Mouse (Mus musculus): ENCODE results near the gene Fgfr2.

The Fgfr2 gene

DNA sequence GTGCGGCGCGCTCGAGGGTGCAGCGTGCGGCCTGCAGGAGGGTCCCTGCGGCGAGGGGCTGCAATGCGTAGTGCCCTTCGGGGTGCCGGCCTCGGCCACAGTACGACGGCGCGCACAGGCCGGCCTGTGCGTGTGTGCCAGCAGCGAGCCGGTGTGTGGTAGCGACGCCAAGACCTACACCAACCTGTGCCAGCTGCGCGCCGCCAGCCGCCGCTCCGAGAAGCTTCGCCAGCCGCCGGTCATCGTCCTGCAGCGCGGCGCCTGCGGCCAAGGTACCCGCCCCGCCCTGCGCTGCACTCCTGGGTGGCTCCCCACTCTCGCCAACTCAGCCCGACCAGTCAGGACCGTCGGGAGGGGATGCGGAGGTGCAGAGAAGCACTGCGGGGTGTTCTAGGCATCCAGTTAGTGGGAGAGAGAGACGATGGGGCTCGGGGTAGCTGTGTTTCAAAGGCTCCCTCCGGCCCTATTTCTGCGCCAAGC is 2186.6 kb downstream of the Fgfr2 start:
- Histone ChIP-seq H3K36me3 (ENCODE audit: insufficient read depth, low read length) (no peaks in the 10 kb centered on the region), H3K9me3 (ENCODE audit: low read length) (no peaks in the 10 kb centered on the region), H3K4me3 (replicated peaks; ENCODE audit: low read length) (peak overlapping the region; percentile 81), H3K27me3 (ENCODE audit: insufficient read depth, low read length) (peaks cover 81% of the 10 kb centered on the region), H3K4me1 (replicated peaks; ENCODE audit: low read depth, low read length) (peaks cover 46% of the 10 kb centered on the region)
- no peak for TF ChIP-seq POU5F1 (IDR thresholded peaks at IDR 0.05; ENCODE audit: borderline replicate concordance, low read length)
- no peak for TF ChIP-seq CTCF (conservative IDR thresholded peaks at IDR 0.05; ENCODE audit: low read length)
- TF ChIP-seq NANOG (IDR thresholded peaks at IDR 0.05; ENCODE audit: borderline replicate concordance, low read length) = no peak

- peaks cover 40% of the 10 kb centered on the region for H3K4me1 ChIP-seq (replicated peaks; ENCODE audit: low read depth, low read length)
- peak within 1 kb of the TSS; percentile 81 for H3K4me3 ChIP-seq (replicated peaks; ENCODE audit: low read length)
- no peaks in the 10 kb centered on the region for H3K36me3 ChIP-seq (ENCODE audit: insufficient read depth, low read length)
- H3K9me3 ChIP-seq (ENCODE audit: low read length) = no peaks in the 10 kb centered on the region
- TF ChIP-seq CTCF (conservative IDR thresholded peaks at IDR 0.05; ENCODE audit: low read length) = no peak
- H3K27me3 ChIP-seq (ENCODE audit: insufficient read depth, low read length) = peaks cover 80% of the 10 kb centered on the region
Measured at GRCm38 (mm10) chr7:130935793-130936471, 2187.2 kb downstream of the Fgfr2 start, which contains the start of gene Htra1. Gene Htra1, plus strand, starts transcription at chr7:130936111.

DNA sequence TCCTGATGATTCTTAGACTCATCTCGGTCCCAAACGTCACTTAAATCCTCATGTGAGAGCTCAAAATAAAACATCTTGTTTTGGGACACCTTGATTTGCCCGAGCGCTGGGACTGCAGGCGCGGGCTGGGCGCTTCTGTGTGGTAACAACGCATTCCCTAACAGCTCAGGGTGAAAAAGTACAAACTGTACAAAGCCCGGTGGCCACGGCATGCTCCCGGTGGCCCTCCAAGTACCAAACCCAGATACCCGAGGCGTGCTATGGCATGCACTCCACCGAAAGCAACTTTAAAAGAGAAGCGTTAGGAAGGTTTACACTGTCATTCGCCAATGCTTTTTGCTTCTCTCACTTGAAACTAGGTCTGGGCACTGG is 2187.7 kb downstream of the Fgfr2 start:
- peak overlapping the region; percentile 81 for H3K4me3 ChIP-seq (replicated peaks; ENCODE audit: low read length)
- H3K36me3 ChIP-seq (ENCODE audit: insufficient read depth, low read length) = no peaks in the 10 kb centered on the region
- no peaks in the 10 kb centered on the region for H3K9me3 ChIP-seq (ENCODE audit: low read length)
- peaks cover 78% of the 10 kb centered on the region for H3K27me3 ChIP-seq (ENCODE audit: insufficient read depth, low read length)
- H3K4me1 ChIP-seq (replicated peaks; ENCODE audit: low read depth, low read length) = peaks cover 36% of the 10 kb centered on the region
- TF ChIP-seq POU5F1 (IDR thresholded peaks at IDR 0.05; ENCODE audit: borderline replicate concordance, low read length) = no peak
- no peak for TF ChIP-seq CTCF (conservative IDR thresholded peaks at IDR 0.05; ENCODE audit: low read length)
- no peak for TF ChIP-seq NANOG (IDR thresholded peaks at IDR 0.05; ENCODE audit: borderline replicate concordance, low read length)

- peaks cover 40% of the 10 kb centered on the region for H3K4me1 ChIP-seq (replicated peaks; ENCODE audit: low read depth, low read length)
- no peaks in the 10 kb centered on the region for H3K36me3 ChIP-seq (ENCODE audit: insufficient read depth, low read length)
- H3K27me3 ChIP-seq (ENCODE audit: insufficient read depth, low read length) = peaks cover 73% of the 10 kb centered on the region
- H3K9me3 ChIP-seq (ENCODE audit: low read length) = no peaks in the 10 kb centered on the region
- TF ChIP-seq NANOG (IDR thresholded peaks at IDR 0.05; ENCODE audit: borderline replicate concordance, low read length) (no peak), CTCF (conservative IDR thresholded peaks at IDR 0.05; ENCODE audit: low read length) (no peak), POU5F1 (IDR thresholded peaks at IDR 0.05; ENCODE audit: borderline replicate concordance, low read length) (no peak)
- no peak overlapping the region for H3K4me3 ChIP-seq (replicated peaks; ENCODE audit: low read length)
Measured at GRCm38 (mm10) chr7:130934654-130935053, 2188.5 kb downstream of the Fgfr2 start.

DNA sequence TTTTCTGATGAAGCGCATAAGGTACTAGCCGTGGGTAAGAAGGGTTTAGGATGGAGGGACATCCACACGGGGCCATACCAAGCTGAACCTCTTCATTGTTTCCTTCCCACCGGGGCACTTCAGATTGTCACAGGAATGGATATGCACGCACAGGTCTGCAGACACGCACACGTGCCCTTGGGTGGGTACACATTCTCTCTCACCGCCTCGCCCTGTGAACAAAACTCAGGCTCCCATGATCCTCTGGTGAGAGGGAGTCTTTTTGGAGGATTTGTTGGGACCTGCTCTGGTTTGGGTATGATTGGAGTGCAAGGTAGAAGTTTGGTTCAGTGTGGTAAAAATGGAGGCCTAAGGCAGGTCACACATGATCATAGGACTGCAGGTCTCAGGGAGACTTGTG is 2190.2 kb downstream of the Fgfr2 start:
- TF ChIP-seq CTCF (conservative IDR thresholded peaks at IDR 0.05; ENCODE audit: low read length) = no peak
- TF ChIP-seq NANOG (IDR thresholded peaks at IDR 0.05; ENCODE audit: borderline replicate concordance, low read length) = no peak
- TF ChIP-seq POU5F1 (IDR thresholded peaks at IDR 0.05; ENCODE audit: borderline replicate concordance, low read length) = no peak
- no peaks in the 10 kb centered on the region for H3K36me3 ChIP-seq (ENCODE audit: insufficient read depth, low read length)

GRCm38 (mm10) chr7:130930401-130930800 is 2192.7 kb downstream of the Fgfr2 start:
- peaks cover 16% of the 10 kb centered on the region for H3K4me1 ChIP-seq (replicated peaks; ENCODE audit: low read depth, low read length)
- no peaks in the 10 kb centered on the region for H3K36me3 ChIP-seq (ENCODE audit: insufficient read depth, low read length)
- peaks cover 34% of the 10 kb centered on the region for H3K27me3 ChIP-seq (ENCODE audit: insufficient read depth, low read length)
- TF ChIP-seq NANOG (IDR thresholded peaks at IDR 0.05; ENCODE audit: borderline replicate concordance, low read length) (no peak), POU5F1 (IDR thresholded peaks at IDR 0.05; ENCODE audit: borderline replicate concordance, low read length) (no peak), CTCF (conservative IDR thresholded peaks at IDR 0.05; ENCODE audit: low read length) (peak; percentile 68)
- H3K9me3 ChIP-seq (ENCODE audit: low read length) = no peaks in the 10 kb centered on the region
- no peak overlapping the region for H3K4me3 ChIP-seq (replicated peaks; ENCODE audit: low read length)

More for the DNA sequence above, 2190.2 kb downstream of the Fgfr2 start:
- Histone ChIP-seq H3K4me1 (replicated peaks; ENCODE audit: low read depth, low read length) (peaks cover 33% of the 10 kb centered on the region), H3K27me3 (ENCODE audit: insufficient read depth, low read length) (peaks cover 59% of the 10 kb centered on the region), H3K9me3 (ENCODE audit: low read length) (no peaks in the 10 kb centered on the region), H3K4me3 (replicated peaks; ENCODE audit: low read length) (no peak overlapping the region)

GRCm38 (mm10) chr7:130922981-130923731 is 2200.0 kb downstream of the Fgfr2 start:
- H3K9me3 ChIP-seq (ENCODE audit: low read length) = no peaks in the 10 kb centered on the region; the same call in 1 of the 2 replicates

DNA sequence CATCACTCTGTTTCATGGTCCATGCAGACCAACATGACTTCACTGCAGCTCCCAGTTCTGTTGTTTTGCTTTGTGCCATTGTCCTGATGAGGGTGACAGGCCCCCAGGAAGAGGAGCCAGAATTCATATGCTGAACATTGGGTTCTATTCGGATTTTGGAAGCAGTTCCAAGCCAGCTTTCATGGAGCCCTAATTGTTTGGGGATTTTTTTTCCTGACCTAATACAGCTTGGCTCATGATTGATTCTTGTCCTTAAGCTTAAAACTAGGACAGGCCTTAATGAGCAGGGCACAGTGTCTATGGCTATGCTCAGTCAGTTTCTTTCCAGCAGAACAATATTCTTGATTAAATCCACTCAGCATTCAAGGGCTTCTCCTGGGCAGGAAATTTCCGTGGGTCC is 2204.9 kb downstream of the Fgfr2 start:
- Histone ChIP-seq H3K36me3 (ENCODE audit: insufficient read depth, low read length) (no peaks in the 10 kb centered on the region), H3K4me3 (replicated peaks; ENCODE audit: low read length) (no peak overlapping the region), H3K27me3 (ENCODE audit: insufficient read depth, low read length) (no peaks in the 10 kb centered on the region), H3K4me1 (replicated peaks; ENCODE audit: low read depth, low read length) (peaks cover 26% of the 10 kb centered on the region), H3K9me3 (ENCODE audit: low read length) (no peaks in the 10 kb centered on the region; the same call in 1 of the 2 replicates)
- TF ChIP-seq POU5F1 (IDR thresholded peaks at IDR 0.05; ENCODE audit: borderline replicate concordance, low read length) (no peak), CTCF (conservative IDR thresholded peaks at IDR 0.05; ENCODE audit: low read length) (no peak), NANOG (IDR thresholded peaks at IDR 0.05; ENCODE audit: borderline replicate concordance, low read length) (no peak)

More at GRCm38 (mm10) chr7:130922981-130923731, 2200.0 kb downstream of the Fgfr2 start:
- 0 out of 2 replicates have a peak, but pooled peaks cover 4% of the 10 kb centered on the region for H3K4me1 ChIP-seq (replicated peaks; ENCODE audit: low read depth, low read length)
- H3K36me3 ChIP-seq (ENCODE audit: insufficient read depth, low read length) = no peaks in the 10 kb centered on the region
- no peaks in the 10 kb centered on the region for H3K27me3 ChIP-seq (ENCODE audit: insufficient read depth, low read length)
- TF ChIP-seq NANOG (IDR thresholded peaks at IDR 0.05; ENCODE audit: borderline replicate concordance, low read length) = no peak
- no peak for TF ChIP-seq CTCF (conservative IDR thresholded peaks at IDR 0.05; ENCODE audit: low read length)
- TF ChIP-seq POU5F1 (IDR thresholded peaks at IDR 0.05; ENCODE audit: borderline replicate concordance, low read length) = no peak
- H3K4me3 ChIP-seq (replicated peaks; ENCODE audit: low read length) = no peak overlapping the region

Data from E14TG2a.4 (cell line).